Mouse (Mus musculus): ENCODE data around the gene Gfi1.

Gfi1 gene

DNA sequence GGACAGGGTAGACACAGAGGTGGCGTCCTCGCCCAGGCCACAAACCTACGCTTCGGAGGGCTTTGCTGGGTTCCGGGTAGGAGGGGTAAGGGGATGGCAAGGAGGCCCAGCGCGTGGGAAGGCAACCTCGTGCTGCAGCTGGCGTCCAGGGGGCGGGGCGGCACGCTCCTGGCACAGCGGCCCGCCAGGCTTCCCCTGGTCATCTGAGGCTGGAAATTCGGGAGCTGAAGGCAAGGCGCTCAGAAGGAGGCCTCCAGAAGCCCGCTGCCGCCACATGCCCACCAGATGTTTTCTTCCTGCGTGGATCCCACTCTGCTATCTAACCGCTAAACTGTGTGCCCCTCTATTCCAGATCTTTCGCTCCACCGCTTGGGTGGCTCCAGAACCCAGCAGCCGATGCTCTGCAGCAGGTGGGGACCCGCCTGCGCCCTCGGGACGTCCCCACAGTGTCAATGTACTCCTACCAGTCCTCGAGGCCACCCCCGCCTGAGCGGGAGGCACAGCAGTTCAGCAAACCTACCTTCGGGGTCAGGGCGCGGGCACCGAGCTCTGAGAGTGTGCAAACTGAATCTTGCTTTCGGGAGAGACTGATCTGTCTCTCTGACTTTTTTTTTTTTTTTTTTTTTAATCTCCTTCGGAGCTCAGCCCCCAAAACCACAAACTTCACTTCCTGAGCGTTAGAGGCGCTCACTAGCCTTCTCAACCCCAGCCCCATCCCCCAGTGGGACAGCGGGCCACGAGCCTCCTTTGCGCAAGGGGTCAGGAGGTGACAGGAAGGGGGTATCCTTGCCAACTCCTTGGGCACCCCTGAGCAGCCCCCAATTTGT is at the start of gene Gfi1:
TSS of gene Gfi1 (minus strand) at position 602 of the 827 bp plus-strand sequence.
- no peak for DNase-seq

DNA sequence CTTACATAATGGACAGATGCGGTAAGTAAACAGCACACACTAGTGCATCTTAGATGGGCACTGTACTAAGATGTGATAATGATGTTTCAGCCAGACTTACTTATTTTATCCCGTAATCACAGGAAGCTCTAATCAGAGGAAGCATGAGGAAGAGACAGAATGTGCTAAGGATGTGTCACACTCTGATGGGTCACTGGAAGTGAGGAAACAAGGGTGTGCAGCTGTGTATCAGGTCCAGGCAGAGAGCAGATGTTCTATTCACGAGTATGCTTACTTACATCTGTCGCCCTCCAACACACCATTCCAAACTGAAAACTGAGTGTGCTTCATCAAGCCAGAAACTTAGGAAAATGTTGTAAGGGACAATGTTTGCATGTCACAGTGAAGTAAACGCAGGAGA is 46.2 kb upstream of the Gfi1 start:
- no peak for DNase-seq

- no peak for DNase-seq
These were observed 42.4 kb upstream of the Gfi1 start for GRCm38 (mm10) chr5:107768224-107768623.

DNA sequence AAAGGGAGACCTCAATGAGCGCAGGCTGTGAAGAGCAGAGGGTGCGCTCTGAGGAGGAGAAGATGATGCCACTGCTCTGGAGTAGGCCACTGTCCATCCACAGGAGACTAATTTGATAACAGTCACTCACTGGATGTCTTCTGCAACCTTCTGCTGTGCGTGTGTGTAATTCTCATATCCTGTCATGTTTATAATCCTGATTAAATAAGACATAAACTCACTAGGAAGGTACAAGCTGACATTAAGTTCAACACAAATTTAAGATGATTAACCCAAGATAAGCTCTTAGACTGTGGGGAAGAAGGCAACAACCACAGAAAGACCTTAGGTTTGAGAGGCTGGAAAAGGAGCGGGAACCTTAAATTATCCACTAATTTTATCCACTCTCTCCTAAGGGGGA is 40.1 kb upstream of the Gfi1 start:
- no peak for DNase-seq

DNA sequence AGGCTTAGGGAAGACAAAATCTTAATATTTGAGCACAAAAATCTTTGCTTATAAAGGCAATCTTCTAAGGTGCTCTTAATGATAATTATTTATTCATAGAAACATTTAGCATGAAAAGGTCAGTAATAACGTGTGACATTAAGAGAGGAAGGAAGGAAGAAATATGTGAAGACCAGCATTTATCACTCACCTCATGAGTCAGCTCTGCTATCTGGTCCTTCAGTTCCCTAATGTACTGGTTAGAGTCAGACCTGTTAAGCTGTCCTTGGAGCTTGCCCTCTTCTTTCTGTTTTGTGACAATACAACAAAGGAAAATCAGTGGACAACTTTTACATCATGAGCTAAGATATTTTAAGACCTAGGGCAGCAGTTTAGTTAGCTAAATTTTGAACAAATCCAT is 38.6 kb upstream of the Gfi1 start:
- DNase-seq = no peak

DNA sequence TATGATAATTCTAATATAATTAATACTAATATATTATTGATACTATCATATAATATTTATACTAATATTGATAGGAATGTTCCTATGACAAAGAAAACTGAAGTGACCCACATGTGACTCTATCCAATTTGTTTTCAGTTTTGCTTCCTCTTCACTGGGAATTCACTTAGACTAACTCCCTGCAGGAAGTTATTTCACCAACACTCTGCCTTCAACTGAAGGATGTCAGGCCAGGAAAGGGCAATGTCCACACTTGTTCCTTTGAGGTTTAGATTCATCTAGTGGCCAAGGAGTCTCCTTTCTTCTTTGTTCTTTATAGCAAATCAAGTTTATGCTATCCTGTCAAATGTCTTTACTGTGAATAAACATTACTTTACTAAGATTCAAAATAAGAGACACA is 37.8 kb upstream of the Gfi1 start:
- DNase-seq = no peak

DNA sequence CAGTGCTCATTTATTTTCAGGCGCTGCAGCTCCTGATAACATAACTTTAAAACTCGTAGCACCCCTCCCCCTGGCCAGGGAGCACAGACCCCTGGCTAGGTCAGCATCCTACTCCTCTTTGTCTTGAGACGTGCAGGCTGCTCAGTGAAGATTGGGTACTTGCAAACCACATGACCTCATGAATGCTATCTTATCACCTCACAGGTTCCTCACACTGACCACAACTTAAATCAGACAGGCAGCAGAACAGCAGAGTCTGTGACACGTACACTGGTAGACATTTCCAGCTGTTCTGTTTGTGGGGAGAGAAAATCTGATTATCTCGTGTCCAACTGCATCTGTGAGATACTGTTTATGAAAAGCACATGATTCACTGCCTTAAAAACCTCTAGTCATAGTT is 33.3 kb upstream of the Gfi1 start:
- no peak for DNase-seq

- no peak for DNase-seq
These were observed 30.2 kb upstream of the Gfi1 start for GRCm38 (mm10) chr5:107756072-107756471.

DNA sequence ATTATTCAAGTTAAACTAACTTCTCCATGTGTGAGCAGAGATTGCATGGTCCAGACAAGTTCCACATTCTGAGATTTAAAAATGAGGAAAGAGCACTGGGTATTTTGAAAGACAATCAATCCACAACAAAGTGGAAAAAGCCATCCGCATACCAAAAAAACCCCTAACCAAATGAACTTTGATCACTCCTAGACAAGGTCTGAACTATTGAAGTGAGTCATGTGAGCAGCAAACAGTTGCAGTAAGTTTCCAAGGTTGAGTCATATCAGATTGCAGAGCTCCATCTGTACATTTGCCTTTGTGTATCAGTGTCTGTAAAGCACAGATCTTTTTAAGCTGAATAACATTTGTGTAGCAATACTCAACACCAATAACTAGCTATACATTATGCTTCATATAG is 28.9 kb upstream of the Gfi1 start:
- DNase-seq = no peak

GRCm38 (mm10) chr5:107753656-107754055 is 27.8 kb upstream of the Gfi1 start:
- no peak for DNase-seq

DNA sequence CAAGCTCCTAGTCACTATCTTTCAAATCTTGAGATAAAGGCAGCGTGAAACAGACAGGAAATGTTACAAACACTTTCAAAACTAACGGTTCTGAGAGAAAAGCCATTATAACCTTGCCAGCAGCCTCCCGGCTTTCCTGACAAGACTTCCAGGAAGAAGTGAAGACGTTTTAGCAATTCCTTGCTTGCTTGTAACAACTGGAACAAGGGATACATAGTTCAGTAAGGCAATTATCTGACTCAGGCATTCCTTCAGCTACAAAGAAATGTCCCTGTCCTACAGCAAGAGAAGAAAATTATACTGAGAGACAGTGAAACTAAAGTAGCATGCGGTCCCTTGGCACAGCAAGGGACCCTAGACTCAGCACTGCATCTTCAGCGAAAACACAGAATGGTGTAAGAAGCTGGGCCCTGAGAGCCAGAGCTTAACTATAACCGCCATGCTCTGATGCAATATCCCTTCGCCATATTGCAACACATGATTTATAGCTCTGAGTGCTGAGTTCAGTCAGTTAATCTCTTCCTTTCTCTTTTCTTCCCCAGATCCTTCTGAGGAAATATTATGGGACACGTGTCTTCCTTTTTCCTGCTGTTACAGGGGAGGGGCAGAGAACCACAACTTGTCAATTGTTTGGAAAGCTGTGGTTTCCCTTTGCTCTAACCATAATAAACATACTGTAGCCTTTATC is 23.5 kb upstream of the Gfi1 start:
- no peak for DNase-seq

DNA sequence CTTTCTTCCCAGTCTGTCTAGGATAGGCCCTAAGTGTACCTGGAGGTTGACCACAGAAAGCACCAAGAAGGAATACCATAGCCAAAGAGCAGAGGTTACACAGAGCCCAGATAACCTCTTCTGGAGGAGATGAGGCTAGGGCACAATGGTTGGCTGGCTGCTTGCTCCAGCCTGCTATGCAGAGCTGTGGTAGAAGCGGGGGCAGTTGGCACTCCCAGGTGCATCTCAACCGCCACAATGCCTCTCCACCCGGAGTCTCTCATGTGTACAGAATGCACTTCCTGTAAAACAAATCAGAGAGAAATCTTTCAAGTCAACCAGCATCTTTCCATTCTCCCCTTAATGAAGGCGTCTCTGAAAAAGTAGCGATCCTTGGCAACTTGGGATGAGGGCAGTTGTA is 13.2 kb upstream of the Gfi1 start:
- DNase-seq = no peak

DNA sequence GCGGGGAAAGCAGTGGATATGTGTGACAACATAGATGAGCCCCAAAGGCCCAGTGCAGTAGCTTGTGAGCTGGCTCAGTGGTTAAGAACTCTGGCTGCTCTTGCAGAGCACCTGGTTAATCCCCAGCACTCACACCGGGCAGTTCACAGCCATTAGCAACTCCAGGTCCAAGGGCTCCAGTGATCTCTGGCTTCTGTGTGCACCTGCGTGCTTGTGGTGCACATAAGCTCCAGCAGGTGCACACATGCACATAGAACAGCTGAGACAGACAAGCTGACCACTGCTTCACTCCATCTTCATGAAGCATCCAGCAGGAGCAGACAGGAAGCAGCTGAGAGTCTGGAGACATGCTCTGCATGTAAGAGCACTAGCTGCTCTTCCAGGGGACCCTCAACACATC is 12.5 kb upstream of the Gfi1 start:
- DNase-seq = no peak

GRCm38 (mm10) chr5:107736171-107736570 is 10.3 kb upstream of the Gfi1 start:
- no peak for DNase-seq

DNA sequence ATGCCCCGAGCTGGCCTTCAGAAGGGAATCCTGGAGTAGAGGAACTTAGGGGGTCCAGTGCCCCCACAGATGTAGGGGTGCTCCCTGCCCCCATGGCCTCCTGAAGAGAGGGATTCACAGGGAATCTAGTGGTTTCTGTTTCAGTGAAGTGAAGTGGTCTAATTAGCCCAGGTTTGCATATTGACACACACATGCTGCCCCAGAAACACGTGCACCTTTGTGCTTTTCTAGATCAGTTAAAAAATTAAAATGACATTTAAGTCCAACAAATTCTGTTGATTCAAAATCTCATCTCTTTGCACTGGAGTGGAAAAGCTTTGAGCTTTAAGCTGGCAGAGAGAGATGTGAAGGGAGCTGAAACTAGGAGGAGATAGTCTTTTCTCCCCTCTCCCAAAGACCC is 6.0 kb upstream of the Gfi1 start:
- no peak for DNase-seq

GRCm38 (mm10) chr5:107731408-107731807 is 5.6 kb upstream of the Gfi1 start:
- DNase-seq = no peak

- no peak for DNase-seq
These were observed 1.2 kb upstream of the Gfi1 start for GRCm38 (mm10) chr5:107727007-107727402.

GRCm38 (mm10) chr5:107726281-107727006 is 608 bp upstream of the Gfi1 start:
- DNase-seq = no peak

DNA sequence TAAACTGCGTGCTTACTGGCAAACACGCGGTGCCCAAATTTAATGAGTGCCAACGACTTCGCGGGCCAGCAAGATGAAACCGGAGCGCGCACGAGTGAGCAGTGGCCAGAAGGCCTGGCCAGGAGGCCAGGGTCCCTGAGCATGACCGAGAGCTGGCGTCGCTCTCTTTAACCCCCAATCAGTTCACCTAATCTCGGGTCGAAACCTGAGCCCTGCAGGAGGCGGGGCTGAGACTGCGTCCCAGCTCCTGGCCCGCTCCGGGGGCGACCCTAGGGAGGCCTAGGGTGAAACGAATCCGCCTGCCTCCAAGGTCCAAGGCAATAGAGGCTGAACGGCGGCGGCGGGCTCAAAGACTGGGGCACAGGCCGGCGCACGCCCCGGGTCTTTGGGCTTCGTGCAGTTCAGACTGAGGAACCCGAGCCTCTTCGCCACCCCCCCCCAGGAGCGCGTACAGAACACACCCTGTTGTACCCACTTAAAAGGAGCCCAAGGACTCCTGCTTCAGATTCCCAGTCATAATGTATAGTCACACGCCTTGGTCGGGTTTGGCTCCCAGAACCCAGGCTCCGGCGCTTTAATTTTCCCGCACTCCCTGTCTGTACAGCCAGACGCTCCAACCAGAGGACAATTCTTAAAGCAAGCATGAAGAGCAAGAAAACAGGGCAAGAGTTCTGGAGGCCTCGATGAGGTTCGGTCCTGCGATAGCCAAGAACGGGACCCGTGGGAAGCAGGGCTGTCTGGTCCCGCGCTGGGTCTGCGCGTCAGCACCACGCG is 988 bp downstream of the Gfi1 start:
- no peak for DNase-seq

DNA sequence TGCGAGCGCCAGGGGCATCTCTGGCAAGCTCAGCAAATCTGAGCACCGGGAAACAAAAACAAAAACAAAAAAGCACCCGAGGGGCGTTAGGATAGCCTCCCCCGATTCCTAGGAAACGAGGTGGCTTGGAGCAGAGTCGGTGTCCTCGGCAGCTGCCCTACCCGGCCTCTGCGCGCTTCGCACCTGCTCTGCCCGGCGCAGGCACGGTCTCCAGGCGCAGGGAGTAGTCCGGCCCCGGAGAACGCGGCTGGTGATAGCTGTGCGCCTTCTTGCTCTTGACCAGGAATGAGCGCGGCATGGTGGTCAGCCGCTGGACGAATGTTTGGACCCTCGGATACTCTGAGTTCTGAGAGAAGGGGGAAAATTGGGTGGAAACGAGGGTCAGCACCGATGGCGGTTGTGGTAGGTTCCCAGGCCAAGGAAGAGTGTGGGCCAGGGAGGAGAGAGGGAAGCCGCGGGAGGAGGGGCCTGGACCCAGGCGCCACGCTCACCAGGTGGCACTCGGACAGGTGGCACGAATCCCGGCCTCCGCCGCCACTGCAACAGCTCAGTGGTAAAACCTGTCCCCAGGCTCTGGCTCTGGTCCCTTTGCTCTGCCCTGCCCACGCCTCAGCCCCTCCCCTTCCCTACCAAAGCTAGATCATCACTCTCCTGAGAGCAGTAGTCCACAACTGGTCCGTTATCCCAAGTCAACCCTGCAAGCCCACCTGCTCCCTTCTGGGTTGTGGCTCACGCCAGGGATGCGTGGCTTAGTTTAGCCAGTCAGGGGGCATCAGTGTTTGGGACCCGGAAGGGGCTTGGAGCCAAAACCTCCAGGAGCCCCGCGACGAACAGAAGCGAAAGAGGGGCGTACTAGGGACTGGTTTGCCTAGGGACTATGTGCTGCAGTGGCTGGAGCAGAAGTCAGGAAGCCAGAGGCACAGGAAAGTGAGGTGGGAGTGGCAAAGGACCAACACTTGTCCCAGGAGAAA is 2.0 kb downstream of the Gfi1 start:
- no peak for DNase-seq

DNA sequence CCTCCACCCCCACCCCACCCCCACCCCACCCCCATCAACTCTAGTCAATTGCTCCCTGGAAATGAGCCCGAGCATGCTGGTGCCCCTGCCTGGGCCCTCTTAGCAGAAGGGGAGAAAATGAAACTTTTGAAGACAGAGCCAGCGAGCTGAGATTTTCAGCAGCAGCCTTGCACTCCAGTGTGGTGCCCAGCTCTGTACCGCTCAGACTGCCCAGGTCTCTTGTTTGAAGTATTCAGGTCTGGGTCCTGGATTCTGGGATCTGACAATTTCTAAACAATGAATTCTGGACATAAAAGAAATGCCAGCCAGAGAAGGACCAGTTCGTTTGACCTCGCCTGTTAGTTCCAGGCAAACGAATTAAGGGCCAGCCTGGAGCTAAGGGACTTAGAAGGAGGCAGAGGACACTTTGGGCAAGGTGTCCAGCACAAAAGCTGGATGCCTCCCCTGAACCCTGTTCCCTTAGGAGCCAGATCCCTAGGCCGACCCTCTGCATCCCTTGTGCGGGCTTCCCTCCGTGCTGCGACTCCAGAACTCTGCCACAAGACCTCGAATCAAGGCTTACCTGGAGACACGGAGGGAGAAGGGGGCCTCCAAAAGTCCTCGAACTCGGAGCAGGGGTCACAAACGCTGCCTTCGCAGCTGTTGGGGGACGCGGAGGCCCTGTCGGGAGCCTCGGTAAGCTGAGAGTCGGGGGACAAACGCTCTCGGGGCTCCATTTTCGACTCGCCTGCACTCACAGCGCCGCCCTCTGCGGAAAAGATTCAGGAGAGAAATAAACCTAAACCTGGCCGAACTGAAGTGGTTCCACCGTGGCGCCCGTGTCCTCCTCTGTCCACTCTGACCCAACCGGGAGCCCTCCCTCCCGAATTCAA is 2.9 kb downstream of the Gfi1 start:
- no peak for DNase-seq

Measured in cerebellum, adult 9-10 months (tissue).